Mouse (Mus musculus) thymus, adult 2 months (tissue): ENCODE data around the gene Iglon5. TPM values are rescaled to one million over a fixed set of nuclear protein-coding genes. Genes with fewer than 3 reads are reported as not detected.

ENCODE experiments used
- DNase-seq: peaks from one replicate; pipeline ENCODE4 v3.0.0; 2021
- H3K27ac ChIP-seq: fragments of 200-500 bp; 2 replicates; pipeline ENCODE4 v1.5.1; 2012; ENCODE audit warnings: low read length, control low read depth; ENCODE audit not compliant: control insufficient read depth, insufficient read depth
- H3K27me3 ChIP-seq: fragments of 200-500 bp; 2 replicates; pipeline ENCODE4 v1.6.1; 2012; ENCODE audit warnings: mild to moderate bottlenecking, low read length, moderate library complexity, mixed read lengths; ENCODE audit not compliant: control insufficient read depth, insufficient read depth
- H3K36me3 ChIP-seq: fragments of 200-500 bp; 2 replicates; pipeline ENCODE4 v1.6.1; 2012; ENCODE audit warnings: mild to moderate bottlenecking, low read length, moderate library complexity; ENCODE audit not compliant: control insufficient read depth, insufficient read depth
- H3K4me1 ChIP-seq: fragments of 200-500 bp; replicated peaks from 2 replicates; pipeline ENCODE4 v1.6.1; 2012; ENCODE audit warnings: low read length; ENCODE audit not compliant: control insufficient read depth, insufficient read depth
- H3K4me3 ChIP-seq: fragments of 200-500 bp; 2 replicates; pipeline ENCODE4 v1.5.1; 2012; ENCODE audit warnings: mild to moderate bottlenecking, low read length, control low read depth, moderate library complexity; ENCODE audit not compliant: control insufficient read depth, insufficient read depth
- CTCF ChIP-seq: fragments of 200-500 bp; IDR thresholded peaks from 2 replicates; pipeline ENCODE4 v1.5.1; 2012; ENCODE audit warnings: mild to moderate bottlenecking, control low read depth, low read length, moderate library complexity, borderline replicate concordance; ENCODE audit not compliant: control insufficient read depth, poor library complexity, insufficient read depth; ENCODE audit errors: extremely low read depth
- POLR2A ChIP-seq: fragments of 200-500 bp; IDR thresholded peaks from 2 replicates; pipeline ENCODE4 v1.6.1; 2012; ENCODE audit warnings: mild to moderate bottlenecking, low read length, control low read depth, moderate library complexity; ENCODE audit not compliant: control insufficient read depth, poor library complexity, insufficient read depth; ENCODE audit errors: extremely low read depth
- WGBS: fragments of 180-500 bp; shearing (Covaris S2); methylation state at CpG from one replicate; pipeline ENCODE4 v1.1.7; 2018; 5-methylcytosine and 5-hydroxymethylcytosine counted together
- polyA plus RNA-seq: library from polyadenylated mRNA; depleted of rRNA; stranded (reverse); fragments of >200 nt; gene quantifications from 2 replicates; pipeline ENCODE4 v1.2.3, GENCODE M21; 2012

The Iglon5 gene
- polyA plus RNA-seq, 1 experiment = 1.1 TPM

DNA sequence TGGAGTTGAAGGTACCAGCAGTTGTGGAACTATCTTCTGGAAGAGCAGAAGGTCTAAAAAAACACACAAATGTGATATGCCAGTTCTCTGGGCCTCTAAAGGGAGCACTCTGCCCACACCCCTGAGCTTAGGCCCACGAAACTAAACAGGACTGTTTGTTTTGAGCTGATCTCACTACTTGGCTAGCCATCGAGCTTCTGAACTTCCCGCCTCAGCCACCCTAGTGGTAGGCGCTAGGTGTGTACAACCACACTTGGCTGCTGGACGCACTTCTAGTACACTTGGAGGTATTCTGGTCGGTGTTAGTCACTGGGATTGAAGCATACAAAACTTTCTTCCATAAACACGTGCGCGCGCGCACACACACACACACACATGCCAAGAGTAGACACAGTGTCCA is 38.1 kb downstream of the Iglon5 start:
- WGBS = 97% methylated on average over 11 of the region's 11 CpGs
- Histone ChIP-seq H3K36me3 (no peaks in the 10 kb centered on the region), H3K27me3 (no peaks in the 10 kb centered on the region), H3K4me3 (no peak overlapping the region), H3K4me1 (no peaks in the 10 kb centered on the region), H3K27ac (no peak overlapping the region)
- DNase-seq = no peak
- no peak for TF ChIP-seq POLR2A
- TF ChIP-seq CTCF = no peak

DNA sequence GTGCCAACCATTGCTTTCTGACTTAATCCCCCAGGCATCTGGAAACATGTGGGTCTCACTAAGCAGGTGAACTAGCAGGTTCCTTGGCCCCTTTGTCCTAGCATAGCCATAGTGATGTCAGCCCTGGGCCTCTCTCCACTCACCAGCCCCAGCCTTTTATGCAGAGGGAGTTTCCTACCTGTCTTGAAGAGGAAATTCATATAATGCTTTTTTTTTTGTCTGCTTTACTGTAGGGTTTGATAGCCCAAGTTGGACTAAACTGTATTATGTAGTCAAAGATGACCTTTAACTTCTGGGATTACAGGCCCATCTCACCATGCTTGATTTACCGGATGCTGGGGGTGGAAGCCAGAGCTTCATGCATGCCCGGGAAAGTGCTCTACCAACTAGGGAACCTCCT is 40.1 kb downstream of the Iglon5 start:
- Histone ChIP-seq H3K36me3 (no peaks in the 10 kb centered on the region), H3K27ac (no peak overlapping the region), H3K27me3 (no peaks in the 10 kb centered on the region), H3K4me1 (no peaks in the 10 kb centered on the region), H3K4me3 (no peak overlapping the region)
- WGBS = 99% methylated on average over 2 of the region's 2 CpGs
- DNase-seq = no peak
- no peak for TF ChIP-seq CTCF
- no peak for TF ChIP-seq POLR2A

DNA sequence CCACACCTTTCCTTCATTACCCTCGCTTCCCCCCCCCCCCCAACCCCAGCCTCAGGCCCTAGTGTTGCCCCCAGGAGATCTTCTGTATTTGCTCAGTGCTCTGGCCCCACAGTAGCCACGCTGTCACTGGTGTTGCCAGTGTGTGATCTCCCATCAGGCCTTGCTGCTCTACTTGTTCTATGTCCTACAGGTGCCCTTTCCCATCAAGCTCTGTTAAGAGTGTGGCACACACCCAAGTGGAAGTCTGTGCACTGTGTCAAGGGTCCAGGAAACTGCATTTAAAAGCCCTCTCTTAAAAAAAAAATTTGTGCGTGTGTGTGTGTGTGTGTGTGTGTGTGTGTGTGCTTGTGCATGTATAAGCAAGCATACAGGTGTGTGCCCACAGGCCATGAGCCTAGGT is 41.6 kb downstream of the Iglon5 start:
- Histone ChIP-seq H3K4me3 (no peak overlapping the region), H3K27me3 (no peaks in the 10 kb centered on the region), H3K27ac (no peak overlapping the region), H3K36me3 (no peaks in the 10 kb centered on the region), H3K4me1 (peaks cover 7% of the 10 kb centered on the region)
- TF ChIP-seq CTCF (no peak), POLR2A (no peak)
- DNase-seq = no peak
- 87% methylated on average over 2 of the region's 3 CpGs for whole genome bisulfite sequencing

DNA sequence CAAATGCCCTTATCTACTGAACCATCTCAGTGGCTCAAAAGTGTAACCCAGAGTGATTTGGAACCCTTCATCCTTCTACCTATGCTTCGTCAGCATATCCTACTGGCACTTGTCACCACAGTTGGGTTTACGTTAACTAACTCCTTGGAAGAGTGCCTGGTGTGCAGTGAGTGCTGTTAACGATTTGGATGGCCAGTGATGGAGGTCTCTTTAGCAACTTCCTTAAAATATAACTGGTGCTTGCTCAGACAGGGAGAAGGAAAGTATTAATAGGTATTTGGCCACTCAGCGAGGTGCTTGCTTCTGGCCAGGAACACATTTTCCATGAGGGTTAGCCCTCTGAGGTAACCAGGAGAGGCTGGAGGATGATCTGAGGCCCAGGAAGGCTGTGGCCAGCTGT is 42.1 kb downstream of the Iglon5 start:
- H3K4me1 ChIP-seq = peaks cover 11% of the 10 kb centered on the region
- no peaks in the 10 kb centered on the region for H3K27me3 ChIP-seq
- no peak for TF ChIP-seq POLR2A
- TF ChIP-seq CTCF = no peak
- H3K4me3 ChIP-seq = no peak overlapping the region
- H3K36me3 ChIP-seq = no peaks in the 10 kb centered on the region
- no peak overlapping the region for H3K27ac ChIP-seq
- no peak for DNase-seq
- WGBS = 81% methylated on average over 4 of the region's 4 CpGs

DNA sequence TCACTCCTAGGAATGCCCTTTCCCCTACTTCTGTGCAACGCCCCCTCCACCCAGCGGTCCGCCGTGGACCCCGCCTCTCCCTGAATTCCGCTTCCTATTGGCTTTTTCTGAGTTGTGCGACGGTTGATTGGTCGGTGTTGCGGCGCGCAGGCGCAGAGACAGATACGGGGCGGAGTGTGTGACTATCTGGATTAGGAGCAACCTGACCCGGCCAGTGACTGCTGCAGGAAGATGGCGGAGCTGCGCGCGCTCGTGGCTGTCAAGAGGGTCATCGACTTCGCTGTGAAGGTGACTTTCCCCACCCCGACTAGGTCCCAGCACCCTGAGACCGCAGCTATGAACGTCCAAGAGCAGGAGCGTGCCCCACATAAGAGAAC is 46.0 kb downstream of the Iglon5 start, which contains the start of the genes Etfb and Gm45233:
Gene Etfb, plus strand, starts transcription at position 167 of the 377 bp plus-strand sequence.
Gene Gm45233, plus strand, starts transcription at position 212 of the 377 bp plus-strand sequence.
- WGBS = under 1% methylated on average over 27 of the region's 27 CpGs
- Histone ChIP-seq H3K4me1 (peaks cover 24% of the 10 kb centered on the region), H3K36me3 (no peaks in the 10 kb centered on the region), H3K4me3 (peak within 1 kb of the TSS; percentile 74), H3K27ac (peak within 1 kb of the TSS; percentile 41), H3K27me3 (no peaks in the 10 kb centered on the region)
- DNase-seq = peak; percentile 89
- TF ChIP-seq POLR2A (peak; percentile 45; the same call in 1 of the 2 replicates), CTCF (no peak)

DNA sequence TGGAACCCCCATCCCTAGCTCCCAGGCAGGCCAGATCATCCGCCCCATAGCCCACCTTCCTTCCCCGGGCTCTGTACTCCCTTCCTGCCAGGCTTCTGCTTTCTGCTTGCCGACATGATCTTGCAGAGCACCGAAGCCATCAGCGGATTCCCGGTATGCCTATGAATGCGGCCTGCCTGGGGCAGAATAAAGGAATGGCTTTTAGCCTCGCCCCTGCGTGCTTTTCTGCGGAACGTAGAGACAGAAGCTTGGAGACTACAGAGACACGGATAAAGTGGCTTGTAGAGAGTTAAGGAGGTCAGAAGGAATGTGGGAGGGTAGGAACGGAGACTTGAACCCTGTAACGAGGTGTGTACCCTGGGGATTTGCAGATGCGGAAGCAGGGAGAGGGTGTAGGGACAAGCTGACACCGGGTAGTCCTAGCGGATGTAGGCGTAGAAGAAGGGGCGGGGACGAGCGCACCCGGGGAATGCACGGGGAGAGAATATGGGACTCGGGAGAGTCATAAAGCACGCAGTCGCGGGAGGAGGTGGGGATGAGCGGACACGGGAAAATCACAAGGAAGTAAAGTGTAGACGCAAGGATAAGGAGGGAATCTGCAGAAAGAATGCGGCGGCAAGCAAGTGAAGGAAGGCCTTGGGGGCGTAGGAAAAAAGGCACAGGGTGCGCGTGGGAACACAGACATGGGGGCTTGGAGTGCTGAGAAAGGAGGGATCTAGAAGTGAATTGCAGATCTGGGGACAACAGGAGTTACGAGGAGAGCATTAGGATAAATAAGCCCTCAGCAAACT is 46.6 kb downstream of the Iglon5 start:
- peak overlapping the region; percentile 74 for H3K4me3 ChIP-seq
- H3K4me1 ChIP-seq = peaks cover 24% of the 10 kb centered on the region
- H3K36me3 ChIP-seq = no peaks in the 10 kb centered on the region
- 1% methylated on average over 36 of the region's 36 CpGs for WGBS
- TF ChIP-seq POLR2A (0 out of 2 replicates have a peak, but pooled peaks have one; percentile 4), CTCF (no peak)
- H3K27me3 ChIP-seq = no peaks in the 10 kb centered on the region
- peak; percentile 83 for DNase-seq
- H3K27ac ChIP-seq = peak overlapping the region; percentile 41

DNA sequence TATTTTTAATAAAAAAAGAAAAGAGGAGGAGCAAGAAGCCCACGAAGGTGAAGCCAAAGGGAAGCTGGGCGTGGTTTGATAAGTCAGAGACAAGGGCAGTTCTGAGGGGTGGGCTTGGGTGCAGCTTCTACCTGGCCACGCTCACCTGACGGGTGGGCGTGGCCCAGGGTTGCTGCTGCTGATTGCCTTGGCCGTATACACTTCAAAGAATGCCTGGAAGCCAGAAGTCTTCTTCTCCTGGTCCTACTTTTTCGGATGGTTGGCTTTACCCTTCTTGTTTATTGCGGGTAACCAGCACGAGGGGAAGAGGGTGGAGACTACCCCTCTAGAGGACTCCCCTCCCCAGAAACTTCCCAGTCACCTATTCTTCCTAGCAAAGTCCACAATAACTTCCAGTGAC is 47.2 kb downstream of the Iglon5 start:
- no peak for DNase-seq
- TF ChIP-seq CTCF = no peak
- no peak for TF ChIP-seq POLR2A
- H3K27me3 ChIP-seq = no peaks in the 10 kb centered on the region
- H3K4me1 ChIP-seq = peaks cover 24% of the 10 kb centered on the region
- H3K27ac ChIP-seq = no peak overlapping the region; the same call in 1 of the 2 replicates
- 7% methylated on average over 9 of the region's 9 CpGs for WGBS
- H3K36me3 ChIP-seq = no peaks in the 10 kb centered on the region
- peak overlapping the region; percentile 74 for H3K4me3 ChIP-seq

DNA sequence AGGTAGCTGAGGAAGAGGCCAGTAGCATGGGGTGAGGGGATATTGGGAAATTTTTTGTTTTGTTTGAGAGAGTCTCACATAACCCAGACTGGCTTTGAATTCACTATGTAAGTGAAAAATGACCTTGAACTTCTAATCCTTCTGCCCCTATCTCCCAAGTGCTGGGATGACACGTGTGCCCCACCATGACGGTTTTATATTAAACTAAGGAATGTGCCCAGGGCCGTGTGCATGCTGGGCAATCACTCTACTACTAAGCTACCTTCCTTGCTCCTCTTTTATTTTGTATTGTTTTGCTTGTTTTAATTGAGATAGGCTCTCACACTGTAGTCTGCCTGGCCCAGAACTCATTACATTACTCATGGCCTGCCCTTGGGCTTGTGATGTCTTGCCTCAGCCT is 48.8 kb downstream of the Iglon5 start:
- Histone ChIP-seq H3K27me3 (no peaks in the 10 kb centered on the region), H3K4me1 (peaks cover 28% of the 10 kb centered on the region), H3K36me3 (no peaks in the 10 kb centered on the region), H3K27ac (no peak overlapping the region), H3K4me3 (no peak overlapping the region)
- DNase-seq = no peak
- 96% methylated on average over 3 of the region's 3 CpGs for WGBS
- TF ChIP-seq CTCF (no peak), POLR2A (no peak)
